Mouse (Mus musculus) heart, embryonic 14.5 days (tissue): ENCODE results near the gene Kit. TPM values are rescaled to one million over a fixed set of nuclear protein-coding genes. Genes with fewer than 3 reads are reported as not detected.

Source experiments
- ATAC-seq: fragments of 200-750 bp; cut with Nextera tagmentation; 2 replicates; pipeline ENCODE4 v1.8.0; 2017; ENCODE audit warnings: low read depth, moderate TSS enrichment; ENCODE audit not compliant: insufficient number of reproducible peaks, insufficient read depth, low FRiP score
- H3K27ac ChIP-seq, 2 experiments: fragments of 200-500 bp in 1 of 2; fragments of 300-500 bp in 1 of 2; sonication (generic) in 1 of 2; replicated peaks in 1 of 2; 2 replicates each; pipeline ENCODE4 v1.5.1; 2012 to 2014; ENCODE audit warnings: low read depth in 2 of 2, low read length in 2 of 2, control low read depth in 1 of 2, mild to moderate bottlenecking in 1 of 2, mixed read lengths in 1 of 2; ENCODE audit not compliant: control insufficient read depth in 1 of 2, insufficient read depth in 1 of 2
- H3K27me3 ChIP-seq: fragments of 300-500 bp; sonication (generic); 2 replicates; pipeline ENCODE4 v1.6.1; 2014; ENCODE audit warnings: mild to moderate bottlenecking, low read length, control low read depth; ENCODE audit not compliant: control insufficient read depth, insufficient read depth
- H3K36me3 ChIP-seq: fragments of 300-500 bp; sonication (generic); 2 replicates; pipeline ENCODE4 v1.6.1; 2014; ENCODE audit warnings: mild to moderate bottlenecking, control low read depth, low read length, mixed read lengths; ENCODE audit not compliant: control insufficient read depth, insufficient read depth
- H3K4me1 ChIP-seq, 2 experiments: fragments of 200-500 bp in 1 of 2; fragments of 300-500 bp in 1 of 2; sonication (generic) in 1 of 2; 2 replicates each; pipeline ENCODE4 v1.6.1; 2012 to 2014; ENCODE audit warnings: low read length in 2 of 2, control low read depth in 1 of 2, mixed read lengths in 1 of 2; ENCODE audit not compliant: control insufficient read depth in 2 of 2, insufficient read depth in 2 of 2
- H3K4me2 ChIP-seq: fragments of 300-500 bp; sonication (generic); 2 replicates; pipeline ENCODE4 v1.6.1; 2014; ENCODE audit warnings: mild to moderate bottlenecking, low read length
- H3K4me3 ChIP-seq, 2 experiments: fragments of 200-500 bp in 1 of 2; fragments of 300-500 bp in 1 of 2; sonication (generic) in 1 of 2; 2 replicates each; pipeline ENCODE4 v1.5.1; 2012 to 2014; ENCODE audit warnings: low read length in 2 of 2, mild to moderate bottlenecking in 2 of 2, control low read depth in 1 of 2, low read depth in 1 of 2, moderate library complexity in 1 of 2; ENCODE audit not compliant: control insufficient read depth in 1 of 2, insufficient read depth in 1 of 2
- H3K9ac ChIP-seq: fragments of 300-500 bp; sonication (generic); 2 replicates; pipeline ENCODE4 v1.6.1; 2014; ENCODE audit warnings: mild to moderate bottlenecking, low read length
- H3K9me3 ChIP-seq: fragments of 300-500 bp; sonication (generic); 2 replicates; pipeline ENCODE4 v1.6.1; 2016; ENCODE audit warnings: low read length, control low read depth; ENCODE audit not compliant: control insufficient read depth
- WGBS: fragments of 180-500 bp; shearing (Covaris S2); extraction: QIAGEN DNeasy Blood & Tissue Kit; methylation state at CpG from one replicate; pipeline ENCODE4 v1.1.7; 2014; 5-methylcytosine and 5-hydroxymethylcytosine counted together
- polyA plus RNA-seq: library from polyadenylated mRNA; unstranded; fragments of >200 nt; fragmentation: Nextera tagmentation; extraction: Ambion mirVana; gene quantifications from 2 replicates; pipeline ENCODE4 v1.2.1, GENCODE M21; 2014

Gene Kit
- polyA plus RNA-seq, 1 experiment from 2014 or later, result 13.1 TPM

DNA sequence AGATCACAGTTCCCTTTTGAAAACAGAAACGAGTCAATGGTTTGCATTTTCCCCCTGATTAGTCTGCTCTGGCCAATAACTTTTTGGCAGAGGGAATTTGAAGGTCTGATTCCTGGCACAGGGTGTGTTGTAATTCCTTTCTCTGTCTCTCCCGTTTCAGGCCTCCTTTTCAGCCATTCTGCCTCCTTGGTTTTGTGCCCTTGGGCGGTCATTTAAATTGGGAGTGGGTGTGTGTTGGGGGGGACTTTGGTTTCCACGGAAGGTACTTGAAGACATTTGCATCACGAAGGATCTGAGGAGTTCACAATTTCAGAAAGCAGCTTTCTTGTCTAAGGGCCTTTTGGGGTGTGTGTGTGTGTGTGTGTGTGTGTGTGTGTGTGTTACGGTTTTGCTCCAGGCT is 2.0 kb downstream of the Kit start:
- H3K27ac ChIP-seq, result no peak overlapping the region

DNA sequence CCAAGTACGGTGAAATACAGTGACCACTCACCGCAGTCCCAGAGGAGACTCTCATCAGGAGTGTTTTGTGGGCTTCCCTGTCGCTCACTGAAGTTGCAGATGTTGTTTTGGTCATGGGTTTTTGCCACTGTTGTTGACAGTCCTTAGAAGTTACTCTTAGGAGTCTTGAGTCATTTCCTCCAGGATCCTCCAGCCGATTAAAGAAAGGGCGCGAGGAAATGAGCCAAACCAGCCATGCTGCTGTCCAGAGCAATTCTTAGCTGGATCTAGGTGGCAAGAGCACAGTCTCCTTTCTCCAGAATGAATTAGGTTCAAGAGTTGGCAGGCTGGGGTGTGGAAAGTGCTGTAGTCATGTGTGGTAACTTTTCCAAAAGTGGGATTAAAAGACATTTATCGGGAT is 3.4 kb downstream of the Kit start:
- no peak overlapping the region for H3K27ac ChIP-seq
- no peaks in the 10 kb centered on the region for H3K9me3 ChIP-seq
- no peak for ATAC-seq
- no peak overlapping the region for H3K4me3 ChIP-seq
- peak overlapping the region; percentile 100 for H3K4me2 ChIP-seq
- peaks cover 4 to 8% of the 10 kb centered on the region in 2 experiments; a peak in 3 of 4 replicates for H3K4me1 ChIP-seq
- no peak overlapping the region for H3K9ac ChIP-seq
- WGBS, result 55% methylated on average over 7 of the region's 7 CpGs
- H3K27me3 ChIP-seq, result peaks cover 16% of the 10 kb centered on the region
- H3K36me3 ChIP-seq, result no peaks in the 10 kb centered on the region

More for the DNA sequence above, 2.0 kb downstream of the Kit start:
- Histone ChIP-seq H3K9me3 (no peaks in the 10 kb centered on the region), H3K4me3 (peak overlapping the region; percentile 51 to 67; a peak in 3 of 4 replicates), H3K4me1 (peaks cover 4 to 8% of the 10 kb centered on the region in 2 experiments; a peak in 3 of 4 replicates), H3K27me3 (peaks cover 16% of the 10 kb centered on the region), H3K4me2 (peak overlapping the region; percentile 100), H3K36me3 (no peaks in the 10 kb centered on the region), H3K9ac (no peak overlapping the region; the same call in 1 of the 2 replicates)
- ATAC-seq, result no peak
- WGBS, result 48% methylated on average over 6 of the region's 6 CpGs

GRCm38 (mm10) chr5:75579244-75579643 is 4.5 kb downstream of the Kit start:
- peaks cover 4 to 7% of the 10 kb centered on the region in 2 experiments; a peak in 3 of 4 replicates for H3K4me1 ChIP-seq
- no peaks in the 10 kb centered on the region for H3K9me3 ChIP-seq
- 76% methylated on average over 5 of the region's 5 CpGs for WGBS
- H3K4me2 ChIP-seq, result no peak overlapping the region
- no peak overlapping the region for H3K4me3 ChIP-seq
- H3K27me3 ChIP-seq, result peaks cover 16% of the 10 kb centered on the region
- H3K9ac ChIP-seq, result no peak overlapping the region; the same call in 1 of the 2 replicates
- ATAC-seq, result no peak
- H3K27ac ChIP-seq, result no peak overlapping the region
- H3K36me3 ChIP-seq, result no peaks in the 10 kb centered on the region

- ATAC-seq, result no peak
- Histone ChIP-seq H3K27me3 (peaks cover 16% of the 10 kb centered on the region), H3K4me3 (no peak overlapping the region), H3K9me3 (no peaks in the 10 kb centered on the region), H3K4me1 (peaks cover 3 to 4% of the 10 kb centered on the region in 2 experiments; a peak in 2 of 4 replicates), H3K9ac (no peak overlapping the region; the same call in 1 of the 2 replicates), H3K27ac (no peak overlapping the region), H3K4me2 (no peak overlapping the region), H3K36me3 (no peaks in the 10 kb centered on the region)
- 42% methylated on average over 11 of the region's 11 CpGs for WGBS
Measured at GRCm38 (mm10) chr5:75579646-75580268, 5.0 kb downstream of the Kit start.

DNA sequence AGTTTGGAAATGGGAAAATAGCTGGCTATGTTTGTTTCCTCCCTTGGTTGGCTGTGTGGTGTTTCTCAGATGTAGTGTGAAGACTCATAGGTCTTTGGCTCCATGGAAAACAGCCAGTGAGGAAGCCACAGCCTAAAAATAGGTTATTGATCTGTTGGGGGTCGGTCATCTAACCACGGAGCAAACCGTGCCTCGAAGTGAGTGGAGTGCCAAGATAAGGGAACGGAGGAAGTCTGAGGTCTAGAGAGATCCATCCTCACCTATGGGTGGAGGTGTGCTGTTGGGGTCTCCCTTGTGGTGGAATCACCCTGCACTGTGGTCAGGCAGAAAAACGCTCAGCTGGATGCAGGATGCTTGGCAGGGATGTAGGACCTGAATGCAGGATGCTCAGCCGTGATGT is 7.2 kb downstream of the Kit start:
- WGBS, result 47% methylated on average over 7 of the region's 7 CpGs
- ATAC-seq, result no peak
- no peak overlapping the region for H3K4me3 ChIP-seq
- H3K9ac ChIP-seq, result no peak overlapping the region
- no peaks in the 10 kb centered on the region; a peak in 1 of 4 replicates for H3K4me1 ChIP-seq
- no peak overlapping the region for H3K27ac ChIP-seq
- H3K36me3 ChIP-seq, result no peaks in the 10 kb centered on the region
- peaks cover 13% of the 10 kb centered on the region for H3K27me3 ChIP-seq
- no peak overlapping the region for H3K4me2 ChIP-seq
- H3K9me3 ChIP-seq, result no peaks in the 10 kb centered on the region

GRCm38 (mm10) chr5:75587781-75588180 is 13.1 kb downstream of the Kit start:
- 84% methylated on average over 4 of the region's 4 CpGs for WGBS
- no peaks in the 10 kb centered on the region for H3K36me3 ChIP-seq
- H3K4me2 ChIP-seq, result no peak overlapping the region
- H3K27me3 ChIP-seq, result no peaks in the 10 kb centered on the region
- no peak for ATAC-seq
- H3K4me1 ChIP-seq, result no peaks in the 10 kb centered on the region
- no peak overlapping the region for H3K9ac ChIP-seq
- H3K27ac ChIP-seq, result no peak overlapping the region
- H3K4me3 ChIP-seq, result no peak overlapping the region
- no peaks in the 10 kb centered on the region for H3K9me3 ChIP-seq

- 79% methylated on average over 15 of the region's 15 CpGs for WGBS
Measured at GRCm38 (mm10) chr5:75589552-75590346, 15.0 kb downstream of the Kit start.

More at GRCm38 (mm10) chr5:75589552-75590346, 15.0 kb downstream of the Kit start:
- no peaks in the 10 kb centered on the region for H3K9me3 ChIP-seq
- ATAC-seq, result 0 out of 2 replicates have a peak, but pooled peaks have one; percentile 9
- no peak overlapping the region for H3K4me3 ChIP-seq
- H3K4me1 ChIP-seq, result no peaks in the 10 kb centered on the region
- H3K27ac ChIP-seq, result no peak overlapping the region
- no peak overlapping the region for H3K4me2 ChIP-seq
- no peak overlapping the region for H3K9ac ChIP-seq
- H3K27me3 ChIP-seq, result no peaks in the 10 kb centered on the region
- no peaks in the 10 kb centered on the region for H3K36me3 ChIP-seq
